Mouse (Mus musculus): ENCODE results near the gene Cfap157. TPM values are rescaled to one million over a fixed set of nuclear protein-coding genes. Genes with fewer than 3 reads are reported as not detected.

The Cfap157 gene
- polyA plus RNA-seq, 1 experiment from 2014 or later: 0.10 TPM

DNA sequence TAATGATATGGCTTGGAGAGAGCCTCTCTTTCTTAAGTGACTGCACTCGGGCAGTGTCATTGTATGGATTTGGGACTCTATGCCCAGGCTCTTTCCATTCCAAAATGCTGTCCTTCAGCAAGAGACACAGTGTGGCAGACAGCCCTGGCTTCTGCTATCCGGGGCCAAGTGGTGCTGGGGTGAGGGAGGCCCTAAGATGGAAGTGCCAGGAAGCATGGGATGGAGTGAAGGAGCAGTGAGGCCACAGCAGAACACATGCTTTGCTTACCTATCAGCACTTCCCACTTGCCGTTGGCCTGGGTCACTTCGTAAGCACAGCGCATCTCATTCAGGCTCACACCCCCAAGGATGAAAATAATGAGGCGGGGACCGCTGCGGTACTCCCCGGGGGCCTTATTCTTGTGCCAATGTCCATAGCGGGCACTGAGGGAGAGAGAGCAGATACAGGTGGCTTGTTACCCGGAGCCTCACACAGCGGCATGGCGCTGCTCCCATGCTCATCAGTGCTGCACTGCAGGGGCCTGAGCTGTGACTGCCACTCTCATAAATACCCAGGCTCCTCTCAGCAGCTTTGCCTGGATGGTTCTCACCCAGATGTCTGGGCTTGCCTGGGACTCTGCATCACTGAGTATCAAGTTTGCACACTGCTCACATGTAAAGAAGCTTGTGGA lies 11.7 kb upstream of the Cfap157 start:
- Histone ChIP-seq H3K4me1 (ENCODE audit: control insufficient read depth, insufficient read depth, low read length) (no peaks in the 10 kb centered on the region), H3K4me3 (replicated peaks; ENCODE audit: low read length) (no peak overlapping the region), H3K27ac (ENCODE audit: low read length) (no peak overlapping the region), H3K27me3 (ENCODE audit: control insufficient read depth, insufficient read depth, low read length) (no peaks in the 10 kb centered on the region), H3K4me2 (ENCODE audit: low read depth, low read length) (no peak overlapping the region), H3K36me3 (ENCODE audit: control insufficient read depth, insufficient read depth, low read length) (peaks cover 8% of the 10 kb centered on the region), H3K9ac (ENCODE audit: low read length) (no peak overlapping the region), H3K9me3 (replicated peaks; ENCODE audit: control insufficient read depth, low read length) (no peaks in the 10 kb centered on the region)
- 87% methylated on average over 13 of the region's 13 CpGs for WGBS
- no peak for ATAC-seq (ENCODE audit: insufficient read depth, low FRiP score)

DNA sequence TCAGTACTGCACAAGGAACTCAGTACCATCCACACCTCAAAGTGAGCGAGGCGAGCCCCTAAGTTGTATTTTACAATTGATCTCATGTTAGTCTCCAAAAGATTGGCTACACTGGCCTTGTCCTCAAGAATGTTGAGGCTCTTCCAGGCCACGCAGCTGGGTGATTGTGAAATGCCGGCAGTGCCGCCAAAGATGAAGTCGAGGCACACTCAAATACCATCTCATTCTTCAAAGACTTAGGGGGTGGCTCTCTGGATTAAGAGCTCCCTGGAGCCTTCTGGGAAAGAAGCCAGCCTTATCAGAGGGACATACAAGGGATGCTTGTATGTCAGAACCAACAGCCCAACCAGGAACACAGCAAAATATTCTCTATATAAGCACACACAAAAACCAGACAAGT lies 7.1 kb upstream of the Cfap157 start:
- Histone ChIP-seq H3K36me3 (ENCODE audit: control insufficient read depth, insufficient read depth, low read length) (no peaks in the 10 kb centered on the region), H3K4me3 (replicated peaks; ENCODE audit: low read length) (no peak overlapping the region), H3K9me3 (replicated peaks; ENCODE audit: control insufficient read depth, low read length) (no peaks in the 10 kb centered on the region), H3K27ac (ENCODE audit: low read length) (no peak overlapping the region), H3K9ac (ENCODE audit: low read length) (no peak overlapping the region), H3K4me1 (ENCODE audit: control insufficient read depth, insufficient read depth, low read length) (no peaks in the 10 kb centered on the region), H3K27me3 (ENCODE audit: control insufficient read depth, insufficient read depth, low read length) (no peaks in the 10 kb centered on the region), H3K4me2 (ENCODE audit: low read depth, low read length) (no peak overlapping the region)
- 65% methylated on average over 6 of the region's 6 CpGs for WGBS
- no peak for ATAC-seq (ENCODE audit: insufficient read depth, low FRiP score)

DNA sequence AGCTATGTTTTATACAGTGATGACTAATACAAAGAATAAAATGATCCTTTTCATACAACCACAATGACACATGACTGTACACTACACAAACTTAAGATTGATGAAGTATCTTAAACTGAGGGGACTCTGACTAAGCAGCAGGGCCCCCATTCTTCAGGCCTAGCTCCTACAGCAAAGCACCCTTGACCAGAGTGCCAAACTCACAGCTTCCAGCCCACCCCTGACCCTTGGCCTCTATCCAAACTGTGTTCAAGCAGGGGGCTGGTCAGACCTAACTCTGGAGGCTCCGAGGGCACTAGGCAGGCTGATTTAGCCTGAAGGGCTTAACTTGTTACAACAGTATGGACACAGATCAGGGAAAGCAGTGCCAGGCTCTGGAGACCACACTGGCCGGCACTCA lies 4.4 kb upstream of the Cfap157 start:
- Histone ChIP-seq H3K9me3 (replicated peaks; ENCODE audit: control insufficient read depth, low read length) (no peaks in the 10 kb centered on the region), H3K9ac (ENCODE audit: low read length) (no peak overlapping the region), H3K36me3 (ENCODE audit: control insufficient read depth, insufficient read depth, low read length) (no peaks in the 10 kb centered on the region), H3K4me1 (ENCODE audit: control insufficient read depth, insufficient read depth, low read length) (no peaks in the 10 kb centered on the region), H3K4me3 (replicated peaks; ENCODE audit: low read length) (no peak overlapping the region), H3K27ac (ENCODE audit: low read length) (no peak overlapping the region), H3K4me2 (ENCODE audit: low read depth, low read length) (no peak overlapping the region), H3K27me3 (ENCODE audit: control insufficient read depth, insufficient read depth, low read length) (no peaks in the 10 kb centered on the region)
- no peak for ATAC-seq (ENCODE audit: insufficient read depth, low FRiP score)
- WGBS: 45% methylated on average over 2 of the region's 2 CpGs

DNA sequence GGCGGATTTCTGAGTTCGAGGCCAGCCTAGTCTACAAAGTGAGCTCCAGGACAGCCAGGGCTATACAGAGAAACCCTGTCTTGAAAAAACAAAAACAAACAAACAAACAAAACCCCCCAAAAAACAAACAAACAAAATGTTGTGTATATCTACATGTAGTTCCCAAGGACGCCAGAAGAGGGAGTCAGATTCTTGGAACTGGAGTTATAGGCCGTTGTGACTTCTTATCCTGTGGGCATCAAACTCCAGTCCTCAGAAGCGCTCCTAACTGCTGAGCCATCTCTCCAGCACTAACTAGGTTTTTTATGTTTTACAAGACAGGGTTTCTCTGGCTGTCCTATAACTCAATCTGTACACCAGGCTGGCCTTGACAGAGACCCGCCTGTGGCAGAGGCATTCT lies 2.9 kb upstream of the Cfap157 start:
- Histone ChIP-seq H3K4me1 (ENCODE audit: control insufficient read depth, insufficient read depth, low read length) (no peaks in the 10 kb centered on the region), H3K4me3 (replicated peaks; ENCODE audit: low read length) (no peak overlapping the region), H3K9ac (ENCODE audit: low read length) (no peak overlapping the region), H3K27me3 (ENCODE audit: control insufficient read depth, insufficient read depth, low read length) (no peaks in the 10 kb centered on the region), H3K36me3 (ENCODE audit: control insufficient read depth, insufficient read depth, low read length) (no peaks in the 10 kb centered on the region), H3K27ac (ENCODE audit: low read length) (no peak overlapping the region), H3K9me3 (replicated peaks; ENCODE audit: control insufficient read depth, low read length) (no peaks in the 10 kb centered on the region), H3K4me2 (ENCODE audit: low read depth, low read length) (no peak overlapping the region)
- WGBS: 61% methylated on average over 6 of the region's 6 CpGs
- ATAC-seq (ENCODE audit: insufficient read depth, low FRiP score): no peak

DNA sequence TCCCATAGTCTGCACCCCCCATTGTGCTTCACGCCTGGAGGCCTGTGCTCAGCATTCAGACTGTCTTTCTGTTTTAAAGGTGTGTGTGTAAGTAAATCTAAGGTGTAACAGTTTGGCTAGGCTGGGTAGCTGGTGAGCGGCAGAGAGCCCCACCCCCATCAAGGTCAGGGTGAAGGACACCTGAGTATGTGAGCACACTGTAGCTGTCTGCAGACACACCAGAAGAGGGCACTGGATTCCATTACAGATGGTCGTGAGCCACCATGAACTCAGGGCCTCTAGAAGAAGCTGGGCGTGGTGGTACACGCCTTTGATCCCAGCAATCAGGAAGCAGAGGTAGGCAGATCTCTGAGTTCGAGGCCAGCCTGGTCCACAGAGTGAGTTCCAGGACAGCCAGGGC lies 2.5 kb downstream of the Cfap157 start:
- Histone ChIP-seq H3K27me3 (ENCODE audit: control insufficient read depth, insufficient read depth, low read length) (no peaks in the 10 kb centered on the region), H3K9ac (ENCODE audit: low read length) (no peak overlapping the region), H3K4me1 (ENCODE audit: control insufficient read depth, insufficient read depth, low read length) (0 out of 2 replicates have a peak, but pooled peaks cover under 1% of the 10 kb centered on the region), H3K4me2 (ENCODE audit: low read depth, low read length) (no peak overlapping the region), H3K27ac (ENCODE audit: low read length) (no peak overlapping the region), H3K9me3 (replicated peaks; ENCODE audit: control insufficient read depth, low read length) (no peaks in the 10 kb centered on the region), H3K4me3 (replicated peaks; ENCODE audit: low read length) (no peak overlapping the region), H3K36me3 (ENCODE audit: control insufficient read depth, insufficient read depth, low read length) (no peaks in the 10 kb centered on the region)
- WGBS: 67% methylated on average over 6 of the region's 6 CpGs
- ATAC-seq (ENCODE audit: insufficient read depth, low FRiP score): no peak

DNA sequence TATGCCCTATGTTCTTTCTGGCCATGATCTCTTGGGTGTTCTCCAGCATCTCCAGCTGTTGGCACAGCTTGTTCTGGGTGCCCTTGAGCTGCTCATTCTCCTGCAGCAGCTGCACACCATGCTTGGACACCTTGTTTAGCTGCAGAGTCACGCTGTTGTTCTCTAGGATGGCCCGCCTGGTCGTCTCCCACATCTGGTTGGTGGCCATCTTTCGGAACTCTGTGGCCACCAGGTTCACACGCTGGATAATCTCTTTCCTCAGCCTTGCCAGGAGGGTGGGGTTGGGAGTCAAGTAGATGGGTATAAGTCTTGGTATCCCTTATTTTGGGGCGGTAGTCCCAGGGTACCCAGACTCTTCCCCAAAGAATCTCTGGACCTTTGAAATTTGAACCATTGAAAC lies 4.5 kb downstream of the Cfap157 start:
- no peak for ATAC-seq (ENCODE audit: insufficient read depth, low FRiP score)
- 91% methylated on average over 6 of the region's 6 CpGs for WGBS
- Histone ChIP-seq H3K36me3 (ENCODE audit: control insufficient read depth, insufficient read depth, low read length) (no peaks in the 10 kb centered on the region), H3K27ac (ENCODE audit: low read length) (no peak overlapping the region), H3K9me3 (replicated peaks; ENCODE audit: control insufficient read depth, low read length) (no peaks in the 10 kb centered on the region), H3K4me2 (ENCODE audit: low read depth, low read length) (no peak overlapping the region), H3K27me3 (ENCODE audit: control insufficient read depth, insufficient read depth, low read length) (no peaks in the 10 kb centered on the region), H3K4me1 (ENCODE audit: control insufficient read depth, insufficient read depth, low read length) (peaks cover 12% of the 10 kb centered on the region), H3K9ac (ENCODE audit: low read length) (no peak overlapping the region), H3K4me3 (replicated peaks; ENCODE audit: low read length) (no peak overlapping the region)

DNA sequence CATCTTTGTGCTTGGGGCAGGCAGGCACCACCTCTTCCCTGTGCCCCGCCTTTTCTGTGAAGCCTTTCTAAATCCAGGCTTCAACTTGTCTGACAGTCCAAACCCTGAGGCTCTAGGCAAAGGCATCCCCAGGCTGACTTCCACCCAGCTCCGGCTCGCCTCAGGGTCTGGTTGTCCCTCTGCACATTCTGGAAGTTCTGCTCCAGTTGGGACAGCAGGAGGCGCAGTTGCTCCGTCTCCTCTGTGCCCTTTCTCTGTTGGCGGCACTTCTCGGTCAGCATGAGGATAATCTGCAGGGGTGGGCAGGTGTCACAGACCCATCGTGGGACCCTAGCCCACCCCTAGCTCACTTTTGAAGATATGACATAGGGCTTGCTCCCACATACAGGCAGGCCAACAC lies 5.1 kb downstream of the Cfap157 start:
- Histone ChIP-seq H3K9me3 (replicated peaks; ENCODE audit: control insufficient read depth, low read length) (no peaks in the 10 kb centered on the region), H3K4me1 (ENCODE audit: control insufficient read depth, insufficient read depth, low read length) (peaks cover 12% of the 10 kb centered on the region), H3K27me3 (ENCODE audit: control insufficient read depth, insufficient read depth, low read length) (no peaks in the 10 kb centered on the region), H3K4me3 (replicated peaks; ENCODE audit: low read length) (no peak overlapping the region), H3K4me2 (ENCODE audit: low read depth, low read length) (no peak overlapping the region), H3K36me3 (ENCODE audit: control insufficient read depth, insufficient read depth, low read length) (no peaks in the 10 kb centered on the region), H3K27ac (ENCODE audit: low read length) (no peak overlapping the region), H3K9ac (ENCODE audit: low read length) (no peak overlapping the region; the same call in 1 of the 2 replicates)
- WGBS: 11% methylated on average over 8 of the region's 8 CpGs
- ATAC-seq (ENCODE audit: insufficient read depth, low FRiP score): no peak

DNA sequence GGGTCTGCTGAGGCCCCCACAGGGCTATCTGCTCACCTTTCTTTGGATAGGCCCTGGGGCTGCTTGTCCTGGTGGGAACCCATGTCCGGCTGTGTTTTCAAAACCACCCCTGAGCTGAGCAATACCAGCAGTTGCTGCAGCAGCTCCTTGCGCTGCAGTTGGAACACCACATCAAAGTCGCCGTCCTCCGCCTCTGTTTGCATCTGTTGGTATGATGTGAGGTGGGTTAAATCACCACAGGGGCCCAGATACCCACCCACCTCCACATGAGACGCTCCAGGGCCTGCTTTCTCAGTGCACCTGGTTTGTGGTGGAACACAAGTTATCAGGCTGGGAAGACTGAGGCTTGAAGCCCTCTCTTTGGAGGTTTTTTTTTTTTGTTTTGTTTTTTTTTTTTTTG lies 6.1 kb downstream of the Cfap157 start:
- no peak overlapping the region for H3K9ac ChIP-seq (ENCODE audit: low read length)
- 94% methylated on average over 6 of the region's 6 CpGs for whole genome bisulfite sequencing
- no peak overlapping the region for H3K4me2 ChIP-seq (ENCODE audit: low read depth, low read length)
- ATAC-seq (ENCODE audit: insufficient read depth, low FRiP score): no peak
- no peaks in the 10 kb centered on the region for H3K36me3 ChIP-seq (ENCODE audit: control insufficient read depth, insufficient read depth, low read length)
- H3K27ac ChIP-seq (ENCODE audit: low read length): no peak overlapping the region
- H3K27me3 ChIP-seq (ENCODE audit: control insufficient read depth, insufficient read depth, low read length): no peaks in the 10 kb centered on the region
- no peak overlapping the region for H3K4me3 ChIP-seq (replicated peaks; ENCODE audit: low read length)
- H3K4me1 ChIP-seq (ENCODE audit: control insufficient read depth, insufficient read depth, low read length): peaks cover 12% of the 10 kb centered on the region
- H3K9me3 ChIP-seq (replicated peaks; ENCODE audit: control insufficient read depth, low read length): no peaks in the 10 kb centered on the region

DNA sequence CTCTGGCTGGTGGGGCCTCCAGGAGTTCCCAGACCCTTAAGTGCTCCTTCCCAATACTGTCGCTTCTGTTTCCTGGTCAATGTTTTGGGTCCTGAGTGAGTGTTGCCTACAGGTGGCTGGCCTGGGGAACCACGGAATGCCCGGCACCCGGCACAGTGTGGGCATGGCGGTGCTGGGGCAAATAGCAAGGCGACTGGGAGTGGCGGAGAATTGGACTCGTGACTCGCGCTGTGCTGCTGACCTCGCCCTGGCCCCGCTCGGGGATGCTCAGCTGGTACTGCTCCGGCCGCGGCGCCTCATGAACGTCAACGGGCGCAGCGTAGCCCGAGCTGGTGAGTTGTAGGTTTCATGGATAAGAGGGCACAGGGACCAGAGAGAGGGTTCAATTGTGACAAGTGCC lies 8.0 kb downstream of the Cfap157 start:
- H3K27ac ChIP-seq (ENCODE audit: low read length): no peak overlapping the region
- WGBS: 26% methylated on average over 22 of the region's 22 CpGs
- ATAC-seq (ENCODE audit: insufficient read depth, low FRiP score): no peak
- no peaks in the 10 kb centered on the region for H3K27me3 ChIP-seq (ENCODE audit: control insufficient read depth, insufficient read depth, low read length)
- no peaks in the 10 kb centered on the region for H3K36me3 ChIP-seq (ENCODE audit: control insufficient read depth, insufficient read depth, low read length)
- H3K4me2 ChIP-seq (ENCODE audit: low read depth, low read length): peak overlapping the region; percentile 92
- H3K9me3 ChIP-seq (replicated peaks; ENCODE audit: control insufficient read depth, low read length): no peaks in the 10 kb centered on the region
- peaks cover 18% of the 10 kb centered on the region for H3K4me1 ChIP-seq (ENCODE audit: control insufficient read depth, insufficient read depth, low read length)
- H3K4me3 ChIP-seq (replicated peaks; ENCODE audit: low read length): peak overlapping the region; percentile 58
- peak overlapping the region; percentile 68 for H3K9ac ChIP-seq (ENCODE audit: low read length)
